Mouse (Mus musculus) neural tube, embryonic 13.5 days (tissue): ENCODE results near the gene Pramel1. TPM values are rescaled to one million over a fixed set of nuclear protein-coding genes. Genes with fewer than 3 reads are reported as not detected.
A peak's percentile ranks its signal among the peaks of the same experiment; 100 is the strongest.
"Not testable (repeated sequence)": the region's sequence is repeated elsewhere in the genome, so short reads cannot be mapped to it uniquely, and the experiment has no call there.

Source experiments
- ATAC-seq: fragments of 200-750 bp; cut with Nextera tagmentation; 2 replicates; pipeline ENCODE4 v1.8.0; 2017; ENCODE audit warnings: low read depth, mild to moderate bottlenecking, moderate TSS enrichment, moderate library complexity
- H3K27ac ChIP-seq: fragments of 300-500 bp; sonication (generic); replicated peaks from 2 replicates; pipeline ENCODE4 v1.5.1; 2015; ENCODE audit warnings: moderate library complexity, mild to moderate bottlenecking, inconsistent platforms
- H3K27me3 ChIP-seq: fragments of 300-500 bp; sonication (generic); 2 replicates; pipeline ENCODE4 v1.6.1; 2015; ENCODE audit warnings: mild to moderate bottlenecking, inconsistent platforms
- H3K36me3 ChIP-seq: fragments of 300-500 bp; sonication (generic); 2 replicates; pipeline ENCODE4 v1.6.1; 2015; ENCODE audit warnings: mild to moderate bottlenecking, inconsistent platforms
- H3K4me1 ChIP-seq: fragments of 300-500 bp; sonication (generic); replicated peaks from 2 replicates; pipeline ENCODE4 v1.6.1; 2015; ENCODE audit warnings: inconsistent platforms
- H3K4me2 ChIP-seq: fragments of 300-500 bp; sonication (generic); 2 replicates; pipeline ENCODE4 v1.6.1; 2015; ENCODE audit warnings: inconsistent platforms, mild to moderate bottlenecking, moderate library complexity
- H3K4me3 ChIP-seq: fragments of 300-500 bp; sonication (generic); 2 replicates; pipeline ENCODE4 v1.5.1; 2015; ENCODE audit warnings: mild to moderate bottlenecking, inconsistent platforms
- H3K9ac ChIP-seq: fragments of 300-500 bp; sonication (generic); 2 replicates; pipeline ENCODE4 v1.6.1; 2015; ENCODE audit warnings: moderate library complexity, mild to moderate bottlenecking, inconsistent platforms
- H3K9me3 ChIP-seq: fragments of 300-500 bp; sonication (generic); 2 replicates; pipeline ENCODE4 v1.6.1; 2016; ENCODE audit warnings: inconsistent platforms
- WGBS: fragments of 180-500 bp; shearing (Covaris S2); methylation state at CpG from one replicate; pipeline ENCODE4 v1.1.7; 2015; 5-methylcytosine and 5-hydroxymethylcytosine counted together
- polyA plus RNA-seq: library from polyadenylated mRNA; unstranded; fragments of >200 nt; fragmentation: Nextera tagmentation; extraction: Ambion mirVana; gene quantifications from 2 replicates; pipeline ENCODE4 v1.2.1, GENCODE M21; 2015

Gene Pramel1
- polyA plus RNA-seq: not detected in 2 replicates

- Histone ChIP-seq H3K36me3 (no peaks in the 10 kb centered on the region), H3K4me3 (no peak within 1 kb of the TSS), H3K4me1 (no peaks in the 10 kb centered on the region), H3K9me3 (no peaks in the 10 kb centered on the region), H3K9ac (no peak within 1 kb of the TSS), H3K27ac (no peak within 1 kb of the TSS), H3K27me3 (no peaks in the 10 kb centered on the region), H3K4me2 (no peak within 1 kb of the TSS)
- 83% methylated on average over 26 of the region's 26 CpGs for WGBS
- ATAC-seq: no peak
Measured at GRCm38 (mm10) chr4:143394181-143394580, at the start of gene Pramel1. TSS of gene Pramel1 (plus strand) at chr4:143394428.

GRCm38 (mm10) chr4:143345491-143345890 lies 48.7 kb upstream of the Pramel1 start:
- not testable (repeated sequence) for H3K9me3 ChIP-seq, H3K4me2 ChIP-seq, ATAC-seq, H3K27ac ChIP-seq, H3K36me3 ChIP-seq, H3K9ac ChIP-seq, H3K4me3 ChIP-seq
- Histone ChIP-seq H3K4me1 (peaks cover 17% of the 10 kb centered on the region), H3K27me3 (peaks cover 35% of the 10 kb centered on the region)
- WGBS: 90% methylated on average over 5 of the region's 5 CpGs

GRCm38 (mm10) chr4:143348678-143349077 lies 45.5 kb upstream of the Pramel1 start:
- H3K27me3 ChIP-seq: peaks cover 56% of the 10 kb centered on the region

GRCm38 (mm10) chr4:143349484-143349906 lies 44.7 kb upstream of the Pramel1 start, which contains the start of gene Lrrc38:
TSS of gene Lrrc38 (plus strand) at chr4:143349757.
- peak within 1 kb of the TSS; percentile 98 for H3K4me2 ChIP-seq
- WGBS: 1% methylated on average over 19 of the region's 19 CpGs
- peak; percentile 54 for ATAC-seq
- H3K27ac ChIP-seq: no peak within 1 kb of the TSS
- H3K9me3 ChIP-seq: no peaks in the 10 kb centered on the region
- H3K4me3 ChIP-seq: peak within 1 kb of the TSS; percentile 57
- H3K36me3 ChIP-seq: no peaks in the 10 kb centered on the region
- peak within 1 kb of the TSS; percentile 71 for H3K9ac ChIP-seq
- peaks cover 20% of the 10 kb centered on the region for H3K4me1 ChIP-seq
- H3K27me3 ChIP-seq: peaks cover 56% of the 10 kb centered on the region

More at GRCm38 (mm10) chr4:143348678-143349077, 45.5 kb upstream of the Pramel1 start:
- Histone ChIP-seq H3K27ac (no peak overlapping the region), H3K4me1 (peaks cover 20% of the 10 kb centered on the region), H3K36me3 (no peaks in the 10 kb centered on the region), H3K9ac (no peak overlapping the region), H3K9me3 (no peaks in the 10 kb centered on the region), H3K4me2 (no peak overlapping the region), H3K4me3 (no peak overlapping the region)
- no peak for ATAC-seq
- WGBS: 31% methylated on average over 5 of the region's 5 CpGs

- no peaks in the 10 kb centered on the region for H3K9me3 ChIP-seq
- H3K4me2 ChIP-seq: peak overlapping the region; percentile 98
- no peak overlapping the region for H3K27ac ChIP-seq
- peaks cover 20% of the 10 kb centered on the region for H3K4me1 ChIP-seq
- WGBS: 4% methylated on average over 71 of the region's 72 CpGs
- H3K9ac ChIP-seq: peak overlapping the region; percentile 71
- peak; percentile 52 for ATAC-seq
- no peaks in the 10 kb centered on the region for H3K36me3 ChIP-seq
- peaks cover 56% of the 10 kb centered on the region for H3K27me3 ChIP-seq
- peak overlapping the region; percentile 57 for H3K4me3 ChIP-seq
Measured at GRCm38 (mm10) chr4:143350047-143351015, 43.9 kb upstream of the Pramel1 start.

GRCm38 (mm10) chr4:143352301-143352700 lies 41.9 kb upstream of the Pramel1 start:
- peaks cover 20% of the 10 kb centered on the region for H3K4me1 ChIP-seq

GRCm38 (mm10) chr4:143361520-143361919 lies 32.7 kb upstream of the Pramel1 start:
- Histone ChIP-seq H3K27ac (no peak overlapping the region), H3K9ac (no peak overlapping the region), H3K27me3 (no peaks in the 10 kb centered on the region), H3K4me1 (peaks cover 9% of the 10 kb centered on the region), H3K36me3 (no peaks in the 10 kb centered on the region), H3K9me3 (no peaks in the 10 kb centered on the region; the same call in 1 of the 2 replicates), H3K4me3 (no peak overlapping the region), H3K4me2 (no peak overlapping the region)
- ATAC-seq: 0 out of 2 replicates have a peak, but pooled peaks have one; percentile 32
- 42% methylated on average over 10 of the region's 10 CpGs for WGBS

More at GRCm38 (mm10) chr4:143352301-143352700, 41.9 kb upstream of the Pramel1 start:
- H3K9ac ChIP-seq: no peak overlapping the region
- H3K4me3 ChIP-seq: no peak overlapping the region
- no peak overlapping the region for H3K27ac ChIP-seq
- H3K9me3 ChIP-seq: no peaks in the 10 kb centered on the region
- H3K27me3 ChIP-seq: peaks cover 53% of the 10 kb centered on the region
- no peak overlapping the region for H3K4me2 ChIP-seq
- ATAC-seq: no peak
- WGBS: 78% methylated on average over 4 of the region's 4 CpGs
- no peaks in the 10 kb centered on the region for H3K36me3 ChIP-seq

GRCm38 (mm10) chr4:143366415-143367041 lies 27.7 kb upstream of the Pramel1 start:
- Histone ChIP-seq H3K9ac (no peak overlapping the region), H3K4me2 (peak overlapping the region; percentile 4; the same call in 1 of the 2 replicates), H3K4me1 (peaks cover 9% of the 10 kb centered on the region), H3K27ac (no peak overlapping the region), H3K36me3 (no peaks in the 10 kb centered on the region), H3K4me3 (no peak overlapping the region), H3K27me3 (no peaks in the 10 kb centered on the region), H3K9me3 (no peaks in the 10 kb centered on the region)
- no peak for ATAC-seq
- 35% methylated on average over 15 of the region's 15 CpGs for WGBS

GRCm38 (mm10) chr4:143379480-143379879 lies 14.7 kb upstream of the Pramel1 start:
- Histone ChIP-seq H3K4me1 (peaks cover 16% of the 10 kb centered on the region), H3K27me3 (no peaks in the 10 kb centered on the region), H3K4me2 (peak overlapping the region; percentile 42), H3K4me3 (no peak overlapping the region), H3K36me3 (no peaks in the 10 kb centered on the region), H3K9ac (peak overlapping the region; percentile 38; the same call in 1 of the 2 replicates), H3K9me3 (no peaks in the 10 kb centered on the region), H3K27ac (peak overlapping the region; percentile 59)
- ATAC-seq: peak; percentile 69
- 10% methylated on average over 7 of the region's 7 CpGs for WGBS

- H3K9me3 ChIP-seq: no peaks in the 10 kb centered on the region
- no peaks in the 10 kb centered on the region for H3K27me3 ChIP-seq
- H3K27ac ChIP-seq: peak overlapping the region; percentile 59
- H3K9ac ChIP-seq: peak overlapping the region; percentile 38; the same call in 1 of the 2 replicates
- H3K36me3 ChIP-seq: no peaks in the 10 kb centered on the region
- no peak overlapping the region for H3K4me3 ChIP-seq
- peak overlapping the region; percentile 42 for H3K4me2 ChIP-seq
- ATAC-seq: peak; percentile 80
- 11% methylated on average over 15 of the region's 15 CpGs for WGBS
- peaks cover 16% of the 10 kb centered on the region for H3K4me1 ChIP-seq
Measured at GRCm38 (mm10) chr4:143379931-143380715, 14.1 kb upstream of the Pramel1 start.

GRCm38 (mm10) chr4:143380716-143381004 lies 13.6 kb upstream of the Pramel1 start:
- peaks cover 16% of the 10 kb centered on the region for H3K4me1 ChIP-seq
- no peak overlapping the region for H3K4me3 ChIP-seq
- H3K27me3 ChIP-seq: no peaks in the 10 kb centered on the region
- no peaks in the 10 kb centered on the region for H3K36me3 ChIP-seq
- 3% methylated on average over 5 of the region's 5 CpGs for WGBS
- H3K9me3 ChIP-seq: no peaks in the 10 kb centered on the region
- H3K4me2 ChIP-seq: peak overlapping the region; percentile 42; the same call in 1 of the 2 replicates
- no peak for ATAC-seq
- no peak overlapping the region for H3K9ac ChIP-seq
- 0 out of 2 replicates have a peak overlapping the region, but pooled peaks have one; percentile 59 for H3K27ac ChIP-seq
